Mouse (Mus musculus) B cell, adult (primary cell): ENCODE results near the gene Capsl. TPM values are rescaled to one million over a fixed set of nuclear protein-coding genes. Genes with fewer than 3 reads are reported as not detected.

Experiments used
- total RNA-seq: library from RNA; stranded (reverse); gene quantifications from 4 replicates; pipeline ENCODE4 v1.2.4, GENCODE M21; 2023; ENCODE audit not compliant: inconsistent age

Gene Capsl
- not detected in 4 replicates for total RNA-seq

DNA sequence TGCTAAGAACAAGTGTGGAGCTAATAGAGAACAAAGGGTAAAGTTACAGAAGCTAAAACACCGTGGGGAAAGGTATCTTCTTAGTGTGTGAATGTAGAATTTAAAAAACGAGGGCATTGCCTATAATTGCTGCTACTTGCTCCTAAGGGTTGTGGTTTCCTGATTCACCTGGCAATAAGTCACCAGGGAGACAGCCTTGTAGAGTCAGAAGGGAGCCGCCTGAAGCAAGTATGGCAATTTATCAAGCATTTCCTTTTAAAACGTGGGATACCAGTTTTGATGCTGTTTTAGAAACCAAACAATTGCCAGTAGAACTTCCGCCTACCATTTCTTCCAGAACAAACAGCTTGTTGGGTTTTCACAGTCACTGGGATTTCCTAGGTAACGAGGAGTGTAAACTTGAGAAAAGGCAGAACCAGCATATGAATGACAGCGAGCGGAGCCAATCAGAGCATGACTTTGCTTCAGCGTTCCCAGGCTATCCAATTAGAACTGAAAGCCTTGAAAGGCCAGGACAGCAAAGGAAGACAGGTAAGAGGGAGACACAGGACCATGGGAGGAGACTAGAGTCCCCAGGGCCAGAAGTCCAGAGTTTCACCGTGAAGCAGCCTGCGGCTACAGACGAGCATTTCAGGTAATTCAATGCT lies at the start of gene Capsl:
Gene Capsl, plus strand, starts transcription at position 495 of the 647 bp plus-strand sequence.

Other genes with a start within 250 kb of the Capsl start
- gene Ugt3a1, start 159.1 kb upstream of the Capsl start, total RNA-seq, result not detected in 4 replicates
- not detected in 4 replicates for gene Ugt3a2, start 100.5 kb upstream of the Capsl start, total RNA-seq
- 2.8 to 8.2 TPM (median 3.9 TPM) in 4 replicates for gene Il7r, start 94.1 kb downstream of the Capsl start, total RNA-seq